Mouse (Mus musculus) bone marrow macrophage, adult 2 months (primary cell): ENCODE results near the gene Dtl.

Source experiments
- CTCF ChIP-seq: IDR thresholded peaks from 2 replicates; pipeline ENCODE4 v1.5.1; 2012; ENCODE audit warnings: low read depth, mild to moderate bottlenecking, low read length, moderate library complexity
- POLR2A ChIP-seq: IDR thresholded peaks from 2 replicates; pipeline ENCODE4 v1.6.1; 2012; ENCODE audit warnings: mild to moderate bottlenecking, low read depth, low read length, borderline replicate concordance

DNA sequence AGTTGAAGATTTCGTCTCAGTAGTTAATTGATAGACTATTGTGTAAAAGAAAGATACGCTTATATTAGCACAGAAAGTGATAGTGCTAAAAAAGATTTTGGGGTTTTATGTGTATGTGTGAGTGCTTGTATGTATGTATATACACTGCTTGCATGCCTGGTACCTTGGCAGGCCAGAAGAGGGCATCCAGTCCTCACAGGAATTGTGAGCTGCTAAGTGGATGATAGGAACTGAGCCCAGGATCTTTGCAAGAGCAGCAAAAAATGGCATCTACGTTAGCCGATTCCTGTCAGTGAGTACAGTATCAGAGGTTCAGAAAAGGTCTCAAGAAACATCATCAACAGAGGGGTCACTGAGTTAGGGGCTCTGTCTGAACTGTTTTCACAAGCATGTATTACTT is 9.1 kb upstream of the Dtl start:
- TF ChIP-seq CTCF (no peak), POLR2A (no peak)
